Mouse (Mus musculus) liver, embryonic 14.5 days (tissue): Measurements from ENCODE around the gene Pex16.

ENCODE experiments used
- CTCF ChIP-seq: IDR thresholded peaks from 2 replicates; pipeline ENCODE4 v1.5.1; 2016; ENCODE audit warnings: antibody characterized with exemption, low read depth, control low read depth
- EP300 ChIP-seq: IDR thresholded peaks from 2 replicates; pipeline ENCODE4 v1.6.1; 2016; ENCODE audit warnings: antibody characterized with exemption, low read depth

DNA sequence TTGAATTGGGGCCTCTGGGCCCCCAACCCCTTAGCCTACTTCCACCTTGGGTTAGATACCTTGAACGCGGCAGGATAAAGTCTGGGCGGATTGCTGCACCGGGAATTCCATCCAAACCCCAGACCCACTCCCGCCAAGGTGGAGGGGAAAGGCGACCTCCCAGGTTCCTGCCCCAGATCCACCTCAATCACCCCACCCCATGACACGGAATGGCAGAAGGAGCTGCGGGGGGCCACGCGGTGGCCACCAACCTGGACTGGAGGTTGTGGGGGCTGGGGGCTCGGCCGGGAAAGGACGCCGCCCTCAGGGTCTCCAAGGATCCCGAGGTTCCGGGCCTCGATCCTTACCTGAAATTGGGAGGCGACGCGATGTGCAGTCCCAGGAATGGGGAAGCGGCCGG lies 26.2 kb downstream of the Pex16 start:
- TF ChIP-seq EP300: no peak
- no peak for TF ChIP-seq CTCF
